Mouse (Mus musculus) E14TG2a.4 (cell line): ENCODE data around the gene Plxnb3.

Experiments used
- H3K27me3 ChIP-seq: 2 replicates; pipeline ENCODE4 v1.6.1; 2014; ENCODE audit warnings: low read length, control low read depth; ENCODE audit not compliant: insufficient read depth
- H3K36me3 ChIP-seq: 2 replicates; pipeline ENCODE4 v1.6.1; 2014; ENCODE audit warnings: low read length, control low read depth; ENCODE audit not compliant: insufficient read depth
- H3K4me1 ChIP-seq: replicated peaks from 2 replicates; pipeline ENCODE4 v1.6.1; 2014; ENCODE audit warnings: low read depth, low read length, control low read depth
- H3K4me3 ChIP-seq: replicated peaks from 2 replicates; pipeline ENCODE4 v1.5.1; 2014; ENCODE audit warnings: mild to moderate bottlenecking, low read length
- H3K9me3 ChIP-seq: 2 replicates; pipeline ENCODE4 v1.6.1; 2014; ENCODE audit warnings: low read length, control low read depth
- CTCF ChIP-seq: conservative IDR thresholded peaks from 2 replicates; pipeline ENCODE4 v1.5.1; 2014; ENCODE audit warnings: low read length
- NANOG ChIP-seq: IDR thresholded peaks from 2 replicates; pipeline ENCODE4 v1.6.1; 2014; ENCODE audit warnings: borderline replicate concordance, low read length, mixed read lengths
- POU5F1 ChIP-seq: IDR thresholded peaks from 2 replicates; pipeline ENCODE4 v1.6.1; 2014; ENCODE audit warnings: low read length, borderline replicate concordance

The Plxnb3 gene

GRCm38 (mm10) chrX:73756334-73757140, at the start of gene Plxnb3:
Gene Plxnb3 (plus strand): TSS chrX:73757090.
- TF ChIP-seq CTCF (no peak), POU5F1 (no peak), NANOG (no peak)
- Histone ChIP-seq H3K27me3 (no peaks in the 10 kb centered on the region), H3K4me1 (no peaks in the 10 kb centered on the region), H3K4me3 (no peak within 1 kb of the TSS), H3K9me3 (0 out of 2 replicates have a peak, but pooled peaks cover 3% of the 10 kb centered on the region), H3K36me3 (no peaks in the 10 kb centered on the region)

GRCm38 (mm10) chrX:73715476-73716108, 41.3 kb upstream of the Plxnb3 start:
- Histone ChIP-seq H3K4me3 (peak overlapping the region; percentile 86), H3K36me3 (peaks cover 42% of the 10 kb centered on the region), H3K9me3 (no peaks in the 10 kb centered on the region), H3K27me3 (no peaks in the 10 kb centered on the region), H3K4me1 (peaks cover 43% of the 10 kb centered on the region)
- no peak for TF ChIP-seq NANOG
- no peak for TF ChIP-seq CTCF
- TF ChIP-seq POU5F1, result no peak

GRCm38 (mm10) chrX:73716109-73716661, 40.7 kb upstream of the Plxnb3 start, which contains the start of the genes Bcap31 and Abcd1:
Gene Bcap31 (minus strand): TSS chrX:73716175.
Gene Abcd1 (plus strand): TSS chrX:73716597.
- Histone ChIP-seq H3K27me3 (no peaks in the 10 kb centered on the region), H3K4me1 (peaks cover 43% of the 10 kb centered on the region), H3K36me3 (peaks cover 36% of the 10 kb centered on the region), H3K4me3 (peak within 1 kb of the TSS; percentile 86), H3K9me3 (no peaks in the 10 kb centered on the region)
- TF ChIP-seq POU5F1 (no peak), NANOG (no peak)

- peaks cover 29% of the 10 kb centered on the region for H3K36me3 ChIP-seq
- no peak for TF ChIP-seq POU5F1
- TF ChIP-seq NANOG, result no peak
- no peak for TF ChIP-seq CTCF
- no peaks in the 10 kb centered on the region for H3K9me3 ChIP-seq
- peak overlapping the region; percentile 69 for H3K4me3 ChIP-seq
- no peaks in the 10 kb centered on the region for H3K27me3 ChIP-seq
- H3K4me1 ChIP-seq, result peaks cover 43% of the 10 kb centered on the region
Measured at GRCm38 (mm10) chrX:73716709-73717545, 40.0 kb upstream of the Plxnb3 start.

- Histone ChIP-seq H3K4me3 (peak overlapping the region; percentile 69), H3K9me3 (no peaks in the 10 kb centered on the region), H3K36me3 (peaks cover 22% of the 10 kb centered on the region), H3K4me1 (peaks cover 43% of the 10 kb centered on the region), H3K27me3 (no peaks in the 10 kb centered on the region)
- TF ChIP-seq NANOG, result no peak
Measured at GRCm38 (mm10) chrX:73717667-73718066, 39.2 kb upstream of the Plxnb3 start.

- no peak overlapping the region for H3K4me3 ChIP-seq
- H3K4me1 ChIP-seq, result peaks cover 43% of the 10 kb centered on the region
- TF ChIP-seq NANOG, result no peak
- TF ChIP-seq POU5F1, result no peak
- no peak for TF ChIP-seq CTCF
- H3K9me3 ChIP-seq, result no peaks in the 10 kb centered on the region
- no peaks in the 10 kb centered on the region for H3K27me3 ChIP-seq
- peaks cover 18% of the 10 kb centered on the region for H3K36me3 ChIP-seq
Measured at GRCm38 (mm10) chrX:73718271-73718670, 38.6 kb upstream of the Plxnb3 start.

- peaks cover 12% of the 10 kb centered on the region for H3K36me3 ChIP-seq
- H3K4me1 ChIP-seq, result peaks cover 38% of the 10 kb centered on the region
- no peak for TF ChIP-seq NANOG
- no peak for TF ChIP-seq POU5F1
- no peak for TF ChIP-seq CTCF
- H3K4me3 ChIP-seq, result no peak overlapping the region
- no peaks in the 10 kb centered on the region for H3K9me3 ChIP-seq
- H3K27me3 ChIP-seq, result no peaks in the 10 kb centered on the region
Measured at GRCm38 (mm10) chrX:73718686-73719362, 38.1 kb upstream of the Plxnb3 start.
